Mouse (Mus musculus) megakaryocyte, embryonic 14.5 days (primary cell): ENCODE measurements around the gene Ppp2r1b. TPM values are rescaled to one million over a fixed set of nuclear protein-coding genes. Genes with fewer than 3 reads are reported as not detected.

Experiments
- H3K27me3 ChIP-seq: replicated peaks from 2 replicates; pipeline ENCODE3; 2012; ENCODE audit warnings: inconsistent platforms
- H3K36me3 ChIP-seq: replicated peaks from 2 replicates; pipeline ENCODE3; 2012; ENCODE audit warnings: low read length, inconsistent platforms, mixed read lengths
- H3K4me1 ChIP-seq: 2 replicates; pipeline ENCODE4 v1.6.1; 2012; ENCODE audit warnings: inconsistent platforms
- H3K4me3 ChIP-seq: replicated peaks from 2 replicates; pipeline ENCODE3; 2012; ENCODE audit warnings: moderate library complexity, mild to moderate bottlenecking, inconsistent platforms
- H3K9me3 ChIP-seq: 2 replicates; pipeline ENCODE4 v1.6.1; 2012; ENCODE audit warnings: inconsistent platforms
- FLI1 ChIP-seq: IDR thresholded peaks from 2 replicates; pipeline ENCODE4 v1.6.1; 2012; ENCODE audit warnings: low read length, inconsistent platforms, mixed read lengths
- GATA1 ChIP-seq: IDR thresholded peaks from 3 replicates; pipeline ENCODE4 v1.6.1; 2012; ENCODE audit warnings: mixed read lengths, low read length, inconsistent platforms, borderline replicate concordance
- polyA plus RNA-seq: library from polyadenylated mRNA; stranded (reverse); fragments of >175 nt; gene quantifications from 2 replicates; pipeline ENCODE4 v1.2.3, GENCODE M21; 2012; ENCODE audit warnings: low replicate concordance; ENCODE audit not compliant: insufficient read depth

Gene Ppp2r1b
- polyA plus RNA-seq, 1 experiment, result 1.4 TPM

- Histone ChIP-seq H3K27me3 (no peaks in the 10 kb centered on the region), H3K4me3 (no peak overlapping the region), H3K36me3 (peaks cover 96% of the 10 kb centered on the region), H3K4me1 (peaks cover 18% of the 10 kb centered on the region), H3K9me3 (no peaks in the 10 kb centered on the region)
- no peak for TF ChIP-seq FLI1
- TF ChIP-seq GATA1, result no peak
Observed at GRCm38 (mm10) chr9:50893665-50894064, 48.6 kb downstream of the Ppp2r1b start.

- Histone ChIP-seq H3K36me3 (peaks cover 75% of the 10 kb centered on the region), H3K27me3 (no peaks in the 10 kb centered on the region), H3K9me3 (no peaks in the 10 kb centered on the region), H3K4me3 (no peak overlapping the region), H3K4me1 (peaks cover 51% of the 10 kb centered on the region)
- TF ChIP-seq GATA1 (no peak), FLI1 (no peak)
Observed at GRCm38 (mm10) chr9:50900026-50900920, 55.2 kb downstream of the Ppp2r1b start.

DNA sequence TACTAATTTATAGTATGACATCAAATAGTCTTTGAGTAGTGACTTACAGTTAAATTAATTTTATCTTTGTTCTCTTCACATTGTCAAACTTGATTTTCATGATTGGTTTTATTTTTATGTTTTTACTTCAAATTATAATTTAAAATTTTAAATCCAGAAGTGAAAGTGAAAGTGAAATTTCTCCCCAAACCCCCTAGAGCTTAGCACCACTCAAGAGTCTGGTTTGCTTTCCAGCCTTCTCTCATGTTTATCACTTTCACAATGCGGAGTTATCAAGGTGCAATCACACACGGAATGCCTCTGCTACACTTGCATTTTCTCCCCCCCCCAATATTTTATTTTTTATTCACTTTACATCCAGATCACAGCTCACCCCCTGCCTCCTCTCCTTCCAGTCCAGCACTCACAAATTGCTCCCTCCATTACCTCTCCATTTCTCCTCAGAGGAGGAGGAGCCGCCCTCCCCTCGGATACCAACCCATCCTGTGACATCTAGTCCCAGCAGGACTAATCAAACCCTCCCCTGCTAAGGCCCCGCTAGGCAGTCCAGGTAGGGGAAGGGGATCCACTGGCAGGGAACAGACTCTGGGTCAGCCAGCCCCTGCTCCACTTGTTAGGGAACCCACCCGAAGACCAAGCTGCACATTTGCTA lies 59.2 kb downstream of the Ppp2r1b start:
- H3K9me3 ChIP-seq, result no peaks in the 10 kb centered on the region
- H3K4me1 ChIP-seq, result peaks cover 74% of the 10 kb centered on the region
- H3K36me3 ChIP-seq, result peaks cover 65% of the 10 kb centered on the region
- H3K4me3 ChIP-seq, result peak overlapping the region; percentile 81
- H3K27me3 ChIP-seq, result no peaks in the 10 kb centered on the region
- TF ChIP-seq FLI1 (no peak), GATA1 (no peak)

DNA sequence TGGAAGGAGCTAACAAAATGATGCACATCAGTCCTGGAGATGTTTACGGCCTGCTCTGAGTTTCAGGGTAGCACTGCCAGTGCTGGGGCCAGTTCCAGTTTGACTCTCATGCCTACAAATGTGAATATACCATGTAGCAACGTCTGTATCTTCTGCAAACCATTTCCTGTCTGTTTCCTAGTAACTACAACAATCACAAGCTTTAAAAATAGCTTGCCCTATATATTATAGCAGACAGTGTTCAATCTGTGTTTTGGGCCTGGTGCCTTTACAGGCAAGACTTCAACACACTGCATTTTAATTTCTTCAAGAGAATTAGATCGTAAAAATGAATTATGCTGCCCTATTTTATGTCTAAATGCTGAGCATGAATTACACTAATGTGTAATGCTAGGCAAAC lies 60.2 kb downstream of the Ppp2r1b start:
- Histone ChIP-seq H3K9me3 (no peaks in the 10 kb centered on the region), H3K27me3 (no peaks in the 10 kb centered on the region), H3K4me3 (no peak overlapping the region), H3K36me3 (peaks cover 66% of the 10 kb centered on the region), H3K4me1 (peaks cover 70% of the 10 kb centered on the region)
- TF ChIP-seq FLI1 (no peak), GATA1 (no peak)

- peaks cover 90% of the 10 kb centered on the region for H3K36me3 ChIP-seq
- no peak overlapping the region for H3K4me3 ChIP-seq
- TF ChIP-seq GATA1, result no peak
- no peak for TF ChIP-seq FLI1
- H3K4me1 ChIP-seq, result peaks cover 13% of the 10 kb centered on the region
- no peaks in the 10 kb centered on the region for H3K9me3 ChIP-seq
- H3K27me3 ChIP-seq, result no peaks in the 10 kb centered on the region
Observed at GRCm38 (mm10) chr9:50911861-50912515, 66.9 kb downstream of the Ppp2r1b start.

DNA sequence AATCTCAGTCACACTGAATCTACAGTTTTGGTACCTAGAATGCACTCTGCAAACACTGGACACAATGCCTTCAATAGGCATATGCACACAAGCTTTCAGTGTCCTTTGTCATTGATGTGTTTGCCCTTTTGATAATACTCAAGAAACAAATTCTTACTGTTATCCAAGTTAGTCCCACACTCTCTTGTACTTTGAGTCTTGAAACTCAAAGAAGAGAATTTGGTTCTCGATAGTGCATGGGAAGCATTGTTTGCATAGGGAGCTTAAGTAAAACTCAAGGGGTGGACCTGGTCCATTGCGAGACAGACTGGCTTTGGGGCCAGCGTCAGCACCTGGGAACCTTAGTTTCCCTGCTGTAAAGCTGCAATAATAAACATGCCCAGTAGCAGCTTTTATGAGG lies 73.0 kb downstream of the Ppp2r1b start:
- H3K9me3 ChIP-seq, result no peaks in the 10 kb centered on the region
- H3K27me3 ChIP-seq, result no peaks in the 10 kb centered on the region
- TF ChIP-seq FLI1, result no peak
- no peak for TF ChIP-seq GATA1
- H3K4me3 ChIP-seq, result no peak overlapping the region
- peaks cover 34% of the 10 kb centered on the region for H3K36me3 ChIP-seq
- H3K4me1 ChIP-seq, result peaks cover 14% of the 10 kb centered on the region

- Histone ChIP-seq H3K27me3 (no peaks in the 10 kb centered on the region), H3K4me3 (no peak overlapping the region), H3K4me1 (peaks cover 23% of the 10 kb centered on the region), H3K9me3 (no peaks in the 10 kb centered on the region), H3K36me3 (peaks cover 20% of the 10 kb centered on the region)
- TF ChIP-seq GATA1 (no peak), FLI1 (no peak)
Observed at GRCm38 (mm10) chr9:50919554-50919953, 74.5 kb downstream of the Ppp2r1b start.

DNA sequence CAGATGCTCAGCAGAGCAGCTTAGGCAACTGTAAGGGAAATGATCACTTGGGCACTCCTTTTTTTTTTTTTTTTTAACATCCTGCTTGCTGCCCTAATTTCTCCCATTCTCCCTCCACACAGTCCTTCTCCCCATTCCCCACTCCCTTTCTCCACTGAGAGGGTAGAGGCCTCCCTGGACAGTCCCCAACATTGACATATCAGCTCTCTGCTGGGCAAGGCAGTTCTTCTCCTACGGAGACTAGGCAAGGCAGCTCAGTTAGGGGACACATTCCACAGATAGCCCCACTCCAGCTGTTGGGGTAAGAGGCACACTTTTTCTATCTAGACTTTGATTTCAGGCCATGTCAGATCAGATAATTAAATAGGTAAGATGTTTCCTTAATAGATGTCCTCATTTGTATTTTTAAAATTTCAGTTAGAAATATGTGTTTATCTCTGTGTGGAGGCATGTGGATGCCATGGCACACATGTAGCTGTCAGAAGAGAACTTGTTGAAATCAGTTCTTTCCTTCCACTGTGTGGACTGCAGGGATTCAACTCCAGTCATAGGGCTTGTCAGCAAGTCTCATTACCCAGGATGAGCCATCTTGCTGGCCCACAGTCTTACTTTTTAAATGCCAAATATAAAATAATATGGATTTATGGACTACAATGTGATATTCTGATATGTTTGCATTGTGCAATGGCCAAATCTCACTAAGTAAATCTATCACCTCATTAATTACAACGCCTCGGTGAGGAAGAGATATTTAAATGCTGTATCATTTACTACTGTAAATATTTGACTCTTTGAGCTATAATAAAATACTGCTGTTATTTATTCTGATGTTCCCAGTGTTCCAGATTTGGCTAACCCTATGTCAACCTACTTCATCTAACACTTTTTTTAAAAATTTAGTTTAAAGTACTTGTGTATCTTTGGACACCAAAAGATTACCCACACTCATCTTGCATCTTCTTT lies 76.1 kb downstream of the Ppp2r1b start:
- Histone ChIP-seq H3K27me3 (no peaks in the 10 kb centered on the region), H3K4me3 (no peak overlapping the region), H3K9me3 (no peaks in the 10 kb centered on the region), H3K36me3 (peaks cover 5% of the 10 kb centered on the region), H3K4me1 (peaks cover 31% of the 10 kb centered on the region)
- TF ChIP-seq FLI1, result no peak
- TF ChIP-seq GATA1, result no peak

DNA sequence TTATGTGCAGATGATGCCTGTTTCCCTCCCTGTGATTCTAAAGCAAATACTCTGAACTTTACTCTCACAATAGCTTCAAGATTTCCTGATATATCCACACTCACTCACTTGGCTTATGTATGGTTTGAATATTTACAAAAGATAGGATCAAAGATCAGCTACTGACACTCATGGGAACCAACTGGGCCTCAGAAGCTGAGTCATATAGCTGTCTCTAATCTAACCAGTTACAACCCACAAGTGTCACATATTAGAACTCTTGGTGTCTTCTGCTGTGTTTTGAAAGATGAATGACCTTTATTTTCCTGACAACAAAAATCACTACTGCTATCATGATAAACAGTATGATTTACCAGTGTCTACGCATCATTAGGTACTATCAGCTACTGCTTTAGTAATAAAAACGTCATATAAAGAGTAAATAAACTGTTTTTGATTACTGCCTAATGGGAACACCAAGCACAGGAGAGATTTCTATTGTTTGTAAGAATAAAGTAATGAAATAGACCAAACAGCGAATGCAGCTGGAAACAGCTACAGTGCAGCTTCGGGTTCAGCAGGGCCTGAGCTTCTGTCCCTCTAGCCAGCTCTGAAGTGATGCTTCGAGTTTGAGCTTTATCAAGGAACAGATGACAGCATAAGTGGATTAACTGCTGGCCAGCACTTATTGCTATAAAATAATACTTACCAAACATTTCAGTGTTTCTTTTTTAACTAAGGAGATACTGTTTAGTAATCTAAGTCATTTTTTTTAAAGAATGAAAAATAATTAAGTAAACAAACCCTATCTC lies 77.5 kb downstream of the Ppp2r1b start:
- Histone ChIP-seq H3K4me3 (no peak overlapping the region), H3K4me1 (peaks cover 32% of the 10 kb centered on the region), H3K36me3 (peaks cover 2% of the 10 kb centered on the region), H3K27me3 (no peaks in the 10 kb centered on the region), H3K9me3 (no peaks in the 10 kb centered on the region)
- no peak for TF ChIP-seq FLI1
- TF ChIP-seq GATA1, result no peak
